Mouse (Mus musculus) hindbrain, embryonic 10.5 days (tissue): ENCODE results near the gene Phf2. TPM values are rescaled to one million over a fixed set of nuclear protein-coding genes. Genes with fewer than 3 reads are reported as not detected.

Experiments used
- DNase-seq: peaks from one replicate; pipeline ENCODE4 v3.0.0-alpha.2; 2017; ENCODE audit warnings: low spot score
- H3K27ac ChIP-seq: fragments of 300-500 bp; sonication (generic); 2 replicates; pipeline ENCODE4 v1.5.1; 2016; ENCODE audit warnings: mild to moderate bottlenecking, moderate library complexity
- H3K27me3 ChIP-seq: fragments of 300-500 bp; sonication (generic); 2 replicates; pipeline ENCODE4 v1.6.1; 2016; ENCODE audit warnings: mild to moderate bottlenecking; ENCODE audit not compliant: poor library complexity, insufficient read depth, severe bottlenecking
- H3K36me3 ChIP-seq: fragments of 300-500 bp; sonication (generic); 2 replicates; pipeline ENCODE4 v1.6.1; 2016; ENCODE audit warnings: mild to moderate bottlenecking, moderate library complexity
- H3K4me1 ChIP-seq: fragments of 300-500 bp; sonication (generic); replicated peaks from 2 replicates; pipeline ENCODE4 v1.6.1; 2016; ENCODE audit warnings: mild to moderate bottlenecking
- H3K4me3 ChIP-seq: fragments of 300-500 bp; sonication (generic); 2 replicates; pipeline ENCODE4 v1.5.1; 2016; ENCODE audit warnings: mild to moderate bottlenecking, moderate library complexity
- H3K9me3 ChIP-seq: fragments of 300-500 bp; sonication (generic); 2 replicates; pipeline ENCODE4 v1.6.1; 2016; ENCODE audit warnings: mild to moderate bottlenecking, moderate library complexity
- WGBS: fragments of 180-500 bp; shearing (Covaris S2); methylation state at CpG from one replicate; pipeline ENCODE4 v1.1.7; 2016; 5-methylcytosine and 5-hydroxymethylcytosine counted together
- polyA plus RNA-seq: library from polyadenylated mRNA; unstranded; fragments of >200 nt; fragmentation: Nextera tagmentation; extraction: Ambion mirVana; gene quantifications from 2 replicates; pipeline ENCODE4 v1.2.1, GENCODE M21; 2016

Gene Phf2
- polyA plus RNA-seq, 1 experiment from 2014 or later, result 8.7 TPM

- WGBS, result 89% methylated on average over 8 of the region's 8 CpGs
- DNase-seq, result no peak
- Histone ChIP-seq H3K27ac (no peak overlapping the region), H3K4me1 (peaks cover 27% of the 10 kb centered on the region), H3K4me3 (no peak overlapping the region), H3K36me3 (no peaks in the 10 kb centered on the region), H3K27me3 (peaks cover 5% of the 10 kb centered on the region; the same call in 1 of the 2 replicates), H3K9me3 (no peaks in the 10 kb centered on the region)
Measured at GRCm38 (mm10) chr13:48784594-48785298, 86.2 kb downstream of the Phf2 start.

GRCm38 (mm10) chr13:48784151-48784550, 86.8 kb downstream of the Phf2 start:
- Histone ChIP-seq H3K27me3 (peaks cover 5% of the 10 kb centered on the region; the same call in 1 of the 2 replicates), H3K4me1 (peaks cover 29% of the 10 kb centered on the region), H3K27ac (no peak overlapping the region), H3K4me3 (no peak overlapping the region), H3K9me3 (no peaks in the 10 kb centered on the region), H3K36me3 (no peaks in the 10 kb centered on the region)
- no peak for DNase-seq
- 61% methylated on average over 8 of the region's 8 CpGs for WGBS

GRCm38 (mm10) chr13:48782727-48783725, 87.9 kb downstream of the Phf2 start:
- 48% methylated on average over 27 of the region's 27 CpGs for WGBS
- Histone ChIP-seq H3K4me3 (no peak overlapping the region), H3K9me3 (no peaks in the 10 kb centered on the region), H3K36me3 (no peaks in the 10 kb centered on the region), H3K27me3 (peaks cover 5% of the 10 kb centered on the region; the same call in 1 of the 2 replicates), H3K27ac (peak overlapping the region; percentile 56), H3K4me1 (peaks cover 32% of the 10 kb centered on the region)
- DNase-seq, result no peak

GRCm38 (mm10) chr13:48780345-48781010, 90.4 kb downstream of the Phf2 start:
- WGBS, result 62% methylated on average over 9 of the region's 9 CpGs

GRCm38 (mm10) chr13:48779592-48780344, 91.2 kb downstream of the Phf2 start:
- DNase-seq, result peak; percentile 37
- Histone ChIP-seq H3K4me3 (no peak overlapping the region), H3K4me1 (peaks cover 32% of the 10 kb centered on the region), H3K27me3 (peaks cover 5% of the 10 kb centered on the region; the same call in 1 of the 2 replicates), H3K27ac (peak overlapping the region; percentile 69), H3K9me3 (no peaks in the 10 kb centered on the region), H3K36me3 (no peaks in the 10 kb centered on the region)
- WGBS, result 48% methylated on average over 11 of the region's 11 CpGs

More at GRCm38 (mm10) chr13:48780345-48781010, 90.4 kb downstream of the Phf2 start:
- Histone ChIP-seq H3K27ac (peak overlapping the region; percentile 69), H3K4me3 (no peak overlapping the region), H3K9me3 (no peaks in the 10 kb centered on the region), H3K36me3 (no peaks in the 10 kb centered on the region), H3K4me1 (peaks cover 32% of the 10 kb centered on the region), H3K27me3 (peaks cover 5% of the 10 kb centered on the region; the same call in 1 of the 2 replicates)
- DNase-seq, result peak; percentile 36

- 65% methylated on average over 4 of the region's 4 CpGs for WGBS
- no peak overlapping the region for H3K4me3 ChIP-seq
- H3K36me3 ChIP-seq, result no peaks in the 10 kb centered on the region
- H3K27ac ChIP-seq, result no peak overlapping the region
- no peak for DNase-seq
- peaks cover 22% of the 10 kb centered on the region for H3K4me1 ChIP-seq
- H3K27me3 ChIP-seq, result peaks cover 5% of the 10 kb centered on the region; the same call in 1 of the 2 replicates
- no peaks in the 10 kb centered on the region for H3K9me3 ChIP-seq
Measured at GRCm38 (mm10) chr13:48778138-48778537, 92.8 kb downstream of the Phf2 start.

- no peak overlapping the region for H3K4me3 ChIP-seq
- H3K36me3 ChIP-seq, result no peaks in the 10 kb centered on the region
- no peak for DNase-seq
- H3K4me1 ChIP-seq, result 0 out of 2 replicates have a peak, but pooled peaks cover 3% of the 10 kb centered on the region
- no peaks in the 10 kb centered on the region for H3K9me3 ChIP-seq
- H3K27me3 ChIP-seq, result no peaks in the 10 kb centered on the region
- WGBS, result 85% methylated on average over 7 of the region's 7 CpGs
- no peak overlapping the region for H3K27ac ChIP-seq
Measured at GRCm38 (mm10) chr13:48774506-48774905, 96.4 kb downstream of the Phf2 start.

- 87% methylated on average over 11 of the region's 11 CpGs for WGBS
Measured at GRCm38 (mm10) chr13:48768109-48768508, 102.8 kb downstream of the Phf2 start.

GRCm38 (mm10) chr13:48763701-48764245, 107.1 kb downstream of the Phf2 start:
- 39% methylated on average over 11 of the region's 11 CpGs for WGBS
- no peak for DNase-seq
- Histone ChIP-seq H3K9me3 (no peaks in the 10 kb centered on the region), H3K27me3 (no peaks in the 10 kb centered on the region), H3K27ac (peak overlapping the region; percentile 51), H3K36me3 (no peaks in the 10 kb centered on the region), H3K4me1 (peaks cover 18% of the 10 kb centered on the region), H3K4me3 (no peak overlapping the region)

More at GRCm38 (mm10) chr13:48768109-48768508, 102.8 kb downstream of the Phf2 start:
- no peaks in the 10 kb centered on the region for H3K36me3 ChIP-seq
- peaks cover 12% of the 10 kb centered on the region for H3K4me1 ChIP-seq
- DNase-seq, result no peak
- H3K4me3 ChIP-seq, result no peak overlapping the region
- no peaks in the 10 kb centered on the region for H3K27me3 ChIP-seq
- no peak overlapping the region for H3K27ac ChIP-seq
- H3K9me3 ChIP-seq, result no peaks in the 10 kb centered on the region

- Histone ChIP-seq H3K4me1 (peaks cover 25% of the 10 kb centered on the region), H3K4me3 (no peak overlapping the region), H3K27ac (no peak overlapping the region), H3K27me3 (no peaks in the 10 kb centered on the region), H3K9me3 (no peaks in the 10 kb centered on the region), H3K36me3 (no peaks in the 10 kb centered on the region)
- 89% methylated on average over 8 of the region's 8 CpGs for WGBS
- DNase-seq, result no peak
Measured at GRCm38 (mm10) chr13:48760855-48761436, 110.0 kb downstream of the Phf2 start.

GRCm38 (mm10) chr13:48756769-48757168, 114.2 kb downstream of the Phf2 start:
- H3K36me3 ChIP-seq, result no peaks in the 10 kb centered on the region
- H3K4me3 ChIP-seq, result no peak overlapping the region
- H3K27ac ChIP-seq, result no peak overlapping the region
- 67% methylated on average over 15 of the region's 15 CpGs for WGBS
- no peak for DNase-seq
- no peaks in the 10 kb centered on the region for H3K9me3 ChIP-seq
- H3K4me1 ChIP-seq, result peaks cover 13% of the 10 kb centered on the region
- H3K27me3 ChIP-seq, result no peaks in the 10 kb centered on the region
